Mouse (Mus musculus) limb, embryonic 15.5 days (tissue): ENCODE results near the gene C3ar1. TPM values are rescaled to one million over a fixed set of nuclear protein-coding genes. Genes with fewer than 3 reads are reported as not detected.

Source experiments
- ATAC-seq: fragments of 200-750 bp; cut with Nextera tagmentation; 2 replicates; pipeline ENCODE4 v1.8.0; 2017; ENCODE audit warnings: low read depth, moderate TSS enrichment; ENCODE audit not compliant: insufficient number of reproducible peaks, low FRiP score, low TSS enrichment
- H3K27ac ChIP-seq: fragments of 300-500 bp; sonication (generic); 2 replicates; pipeline ENCODE4 v1.5.1; 2015; ENCODE audit warnings: moderate library complexity, mild to moderate bottlenecking, inconsistent platforms
- H3K27me3 ChIP-seq: fragments of 300-500 bp; sonication (generic); 2 replicates; pipeline ENCODE4 v1.6.1; 2015; ENCODE audit warnings: inconsistent platforms
- H3K36me3 ChIP-seq: fragments of 300-500 bp; sonication (generic); 2 replicates; pipeline ENCODE4 v1.6.1; 2015; ENCODE audit warnings: inconsistent platforms
- H3K4me1 ChIP-seq: fragments of 300-500 bp; sonication (generic); 2 replicates; pipeline ENCODE4 v1.6.1; 2015; ENCODE audit warnings: inconsistent platforms
- H3K4me2 ChIP-seq: fragments of 300-500 bp; sonication (generic); 2 replicates; pipeline ENCODE4 v1.6.1; 2015; ENCODE audit warnings: mild to moderate bottlenecking, inconsistent platforms
- H3K4me3 ChIP-seq: fragments of 300-500 bp; sonication (generic); 2 replicates; pipeline ENCODE4 v1.5.1; 2015; ENCODE audit warnings: mild to moderate bottlenecking, inconsistent platforms
- H3K9ac ChIP-seq: fragments of 300-500 bp; sonication (generic); 2 replicates; pipeline ENCODE4 v1.6.1; 2015; ENCODE audit warnings: inconsistent platforms
- H3K9me3 ChIP-seq: fragments of 300-500 bp; sonication (generic); 2 replicates; pipeline ENCODE4 v1.6.1; 2016; ENCODE audit warnings: inconsistent platforms
- WGBS: fragments of 180-500 bp; shearing (Covaris S2); methylation state at CpG from one replicate; pipeline ENCODE4 v1.1.7; 2015; 5-methylcytosine and 5-hydroxymethylcytosine counted together
- polyA plus RNA-seq: library from polyadenylated mRNA; unstranded; fragments of >200 nt; fragmentation: Nextera tagmentation; extraction: Ambion mirVana; gene quantifications from 2 replicates; pipeline ENCODE4 v1.2.1, GENCODE M21; 2015

C3ar1 gene
- polyA plus RNA-seq, 1 experiment from 2014 or later, result 3.9 TPM

GRCm38 (mm10) chr6:122867914-122868313 is 12.0 kb upstream of the C3ar1 start:
- 58% methylated on average over 4 of the region's 4 CpGs for WGBS
- no peaks in the 10 kb centered on the region for H3K9me3 ChIP-seq
- no peaks in the 10 kb centered on the region for H3K36me3 ChIP-seq
- ATAC-seq, result no peak
- no peak overlapping the region for H3K4me2 ChIP-seq
- no peak overlapping the region for H3K9ac ChIP-seq
- no peak overlapping the region for H3K27ac ChIP-seq
- no peaks in the 10 kb centered on the region for H3K27me3 ChIP-seq
- H3K4me1 ChIP-seq, result no peaks in the 10 kb centered on the region
- no peak overlapping the region for H3K4me3 ChIP-seq

GRCm38 (mm10) chr6:122862871-122863270 is 6.9 kb upstream of the C3ar1 start:
- Histone ChIP-seq H3K9ac (no peak overlapping the region), H3K4me2 (no peak overlapping the region), H3K4me1 (no peaks in the 10 kb centered on the region), H3K36me3 (no peaks in the 10 kb centered on the region), H3K4me3 (no peak overlapping the region), H3K27ac (no peak overlapping the region), H3K27me3 (no peaks in the 10 kb centered on the region), H3K9me3 (no peaks in the 10 kb centered on the region)
- WGBS, result 82% methylated on average over 1 of the region's 1 CpGs
- no peak for ATAC-seq

DNA sequence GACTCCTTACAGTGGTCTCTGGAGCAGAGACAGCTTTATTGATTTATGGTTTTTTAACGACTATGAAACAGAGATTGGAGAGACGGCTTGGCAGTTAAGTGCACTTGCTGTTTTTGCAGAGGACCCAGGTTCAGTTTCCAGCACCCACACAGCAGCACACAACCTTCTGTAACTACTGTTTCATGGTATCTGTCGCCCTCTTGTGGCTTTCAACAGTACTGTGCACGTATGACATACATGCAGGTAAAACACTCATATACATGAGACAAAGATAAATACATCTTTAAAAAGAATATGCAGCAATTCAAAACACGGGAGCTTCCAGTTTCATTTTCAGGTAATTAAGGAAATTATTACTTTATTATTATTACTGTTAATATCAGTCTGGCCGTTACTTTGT is 6.5 kb upstream of the C3ar1 start:
- no peaks in the 10 kb centered on the region for H3K4me1 ChIP-seq
- no peak overlapping the region for H3K27ac ChIP-seq
- no peak overlapping the region for H3K4me2 ChIP-seq
- H3K4me3 ChIP-seq, result no peak overlapping the region
- WGBS, result 72% methylated on average over 6 of the region's 6 CpGs
- no peaks in the 10 kb centered on the region for H3K9me3 ChIP-seq
- H3K9ac ChIP-seq, result no peak overlapping the region
- no peaks in the 10 kb centered on the region for H3K36me3 ChIP-seq
- no peak for ATAC-seq
- H3K27me3 ChIP-seq, result no peaks in the 10 kb centered on the region

- Histone ChIP-seq H3K9ac (no peak overlapping the region), H3K36me3 (no peaks in the 10 kb centered on the region), H3K9me3 (no peaks in the 10 kb centered on the region), H3K4me3 (no peak overlapping the region), H3K27me3 (no peaks in the 10 kb centered on the region), H3K4me2 (no peak overlapping the region), H3K4me1 (no peaks in the 10 kb centered on the region), H3K27ac (no peak overlapping the region)
- ATAC-seq, result no peak
- WGBS, result 69% methylated on average over 12 of the region's 12 CpGs
Observed at GRCm38 (mm10) chr6:122854552-122854951, 1.4 kb downstream of the C3ar1 start.

GRCm38 (mm10) chr6:122852696-122853095 is 3.3 kb downstream of the C3ar1 start:
- Histone ChIP-seq H3K9ac (no peak overlapping the region), H3K9me3 (no peaks in the 10 kb centered on the region), H3K36me3 (no peaks in the 10 kb centered on the region), H3K4me2 (no peak overlapping the region), H3K4me3 (no peak overlapping the region), H3K4me1 (no peaks in the 10 kb centered on the region), H3K27ac (no peak overlapping the region), H3K27me3 (no peaks in the 10 kb centered on the region)
- WGBS, result 58% methylated on average over 2 of the region's 2 CpGs
- no peak for ATAC-seq

- Histone ChIP-seq H3K9ac (no peak overlapping the region), H3K4me2 (no peak overlapping the region), H3K36me3 (peaks cover 67% of the 10 kb centered on the region), H3K27ac (no peak overlapping the region), H3K27me3 (no peaks in the 10 kb centered on the region), H3K4me1 (no peaks in the 10 kb centered on the region), H3K9me3 (no peaks in the 10 kb centered on the region), H3K4me3 (no peak overlapping the region)
- 66% methylated on average over 6 of the region's 6 CpGs for WGBS
- ATAC-seq, result no peak
Observed at GRCm38 (mm10) chr6:122843759-122844158, 12.2 kb downstream of the C3ar1 start.

DNA sequence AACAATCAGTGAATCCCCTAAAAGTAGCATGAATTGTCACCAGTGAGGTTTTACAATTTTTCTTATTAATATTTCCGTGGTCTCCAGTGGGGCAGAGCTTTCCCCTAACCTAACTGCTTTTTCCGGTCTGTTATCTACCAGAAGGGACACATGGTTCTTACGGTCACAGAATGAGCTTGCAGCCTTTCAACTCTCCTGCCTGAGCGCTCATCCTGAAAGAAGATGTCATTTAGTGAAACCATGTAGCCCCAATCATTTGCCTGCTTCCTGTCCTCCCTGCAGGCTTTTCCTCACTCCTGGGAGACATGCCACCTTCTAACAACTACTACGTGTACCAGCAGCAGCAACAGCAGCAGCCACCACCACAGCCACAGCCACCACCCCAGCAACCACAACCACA is 18.4 kb downstream of the C3ar1 start:
- WGBS, result 90% methylated on average over 5 of the region's 5 CpGs
- H3K4me1 ChIP-seq, result no peaks in the 10 kb centered on the region

DNA sequence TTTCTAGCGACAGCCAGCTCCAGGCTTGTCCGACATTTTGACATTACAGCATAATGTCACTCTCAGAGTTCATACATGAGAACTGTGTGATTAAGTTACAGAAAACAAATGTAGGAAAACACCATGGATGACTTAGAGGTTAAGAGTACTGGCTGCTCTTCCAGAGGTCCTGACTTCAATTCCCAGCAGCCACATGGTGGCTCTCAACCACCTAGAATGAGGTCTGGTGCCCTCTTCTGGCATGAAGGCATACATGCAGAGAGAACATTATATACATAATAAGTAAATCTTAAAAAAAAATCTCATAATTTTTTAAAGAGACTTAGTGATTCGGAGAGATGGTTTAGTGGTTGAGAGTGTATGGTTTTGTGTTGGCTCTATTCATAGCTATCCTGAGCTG is 19.0 kb downstream of the C3ar1 start:
- Histone ChIP-seq H3K27me3 (no peaks in the 10 kb centered on the region), H3K4me2 (no peak overlapping the region), H3K4me1 (no peaks in the 10 kb centered on the region), H3K27ac (no peak overlapping the region), H3K9ac (no peak overlapping the region), H3K36me3 (peaks cover 96% of the 10 kb centered on the region), H3K4me3 (no peak overlapping the region), H3K9me3 (no peaks in the 10 kb centered on the region)
- no peak for ATAC-seq
- WGBS, result 93% methylated on average over 3 of the region's 3 CpGs

More for the DNA sequence above, 18.4 kb downstream of the C3ar1 start:
- H3K27me3 ChIP-seq, result no peaks in the 10 kb centered on the region
- no peak overlapping the region for H3K4me3 ChIP-seq
- no peaks in the 10 kb centered on the region for H3K9me3 ChIP-seq
- H3K36me3 ChIP-seq, result peaks cover 90% of the 10 kb centered on the region
- no peak for ATAC-seq
- H3K9ac ChIP-seq, result no peak overlapping the region
- no peak overlapping the region for H3K4me2 ChIP-seq
- no peak overlapping the region for H3K27ac ChIP-seq

GRCm38 (mm10) chr6:122834365-122834764 is 21.6 kb downstream of the C3ar1 start:
- Histone ChIP-seq H3K27me3 (no peaks in the 10 kb centered on the region), H3K9ac (no peak overlapping the region)
- WGBS, result 72% methylated on average over 4 of the region's 4 CpGs

GRCm38 (mm10) chr6:122832880-122833279 is 23.1 kb downstream of the C3ar1 start:
- WGBS, result 70% methylated on average over 7 of the region's 7 CpGs

More at GRCm38 (mm10) chr6:122834365-122834764, 21.6 kb downstream of the C3ar1 start:
- H3K36me3 ChIP-seq, result peaks cover 91% of the 10 kb centered on the region
- H3K4me1 ChIP-seq, result no peaks in the 10 kb centered on the region
- H3K4me3 ChIP-seq, result no peak overlapping the region
- ATAC-seq, result no peak
- H3K27ac ChIP-seq, result no peak overlapping the region
- H3K4me2 ChIP-seq, result no peak overlapping the region
- H3K9me3 ChIP-seq, result no peaks in the 10 kb centered on the region

DNA sequence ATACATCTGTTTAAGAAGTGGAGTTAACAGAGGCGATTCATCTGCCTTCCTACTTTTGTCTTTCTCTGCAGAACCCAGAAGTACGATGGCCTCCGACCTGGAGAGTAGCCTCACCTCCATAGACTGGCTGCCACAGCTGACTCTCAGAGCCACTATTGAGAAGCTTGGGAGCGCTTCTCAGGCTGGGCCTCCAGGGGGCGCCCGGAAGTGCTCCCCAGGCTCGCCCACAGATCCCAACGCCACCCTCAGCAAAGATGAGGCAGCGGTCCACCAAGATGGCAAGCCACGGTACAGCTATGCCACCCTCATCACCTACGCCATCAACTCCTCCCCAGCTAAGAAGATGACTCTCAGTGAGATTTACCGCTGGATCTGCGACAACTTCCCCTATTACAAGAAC is 27.9 kb downstream of the C3ar1 start:
- H3K4me3 ChIP-seq, result no peak overlapping the region
- H3K27me3 ChIP-seq, result no peaks in the 10 kb centered on the region
- H3K27ac ChIP-seq, result no peak overlapping the region
- H3K4me1 ChIP-seq, result peaks cover 26% of the 10 kb centered on the region
- no peaks in the 10 kb centered on the region for H3K9me3 ChIP-seq
- 52% methylated on average over 13 of the region's 13 CpGs for WGBS
- H3K36me3 ChIP-seq, result peaks cover 43% of the 10 kb centered on the region
- no peak overlapping the region for H3K9ac ChIP-seq
- no peak overlapping the region for H3K4me2 ChIP-seq
- ATAC-seq, result no peak

More at GRCm38 (mm10) chr6:122832880-122833279, 23.1 kb downstream of the C3ar1 start:
- no peak overlapping the region for H3K9ac ChIP-seq
- H3K4me1 ChIP-seq, result no peaks in the 10 kb centered on the region
- no peak for ATAC-seq
- H3K4me2 ChIP-seq, result no peak overlapping the region
- no peaks in the 10 kb centered on the region for H3K9me3 ChIP-seq
- no peak overlapping the region for H3K27ac ChIP-seq
- H3K4me3 ChIP-seq, result no peak overlapping the region
- H3K27me3 ChIP-seq, result no peaks in the 10 kb centered on the region
- H3K36me3 ChIP-seq, result peaks cover 89% of the 10 kb centered on the region

DNA sequence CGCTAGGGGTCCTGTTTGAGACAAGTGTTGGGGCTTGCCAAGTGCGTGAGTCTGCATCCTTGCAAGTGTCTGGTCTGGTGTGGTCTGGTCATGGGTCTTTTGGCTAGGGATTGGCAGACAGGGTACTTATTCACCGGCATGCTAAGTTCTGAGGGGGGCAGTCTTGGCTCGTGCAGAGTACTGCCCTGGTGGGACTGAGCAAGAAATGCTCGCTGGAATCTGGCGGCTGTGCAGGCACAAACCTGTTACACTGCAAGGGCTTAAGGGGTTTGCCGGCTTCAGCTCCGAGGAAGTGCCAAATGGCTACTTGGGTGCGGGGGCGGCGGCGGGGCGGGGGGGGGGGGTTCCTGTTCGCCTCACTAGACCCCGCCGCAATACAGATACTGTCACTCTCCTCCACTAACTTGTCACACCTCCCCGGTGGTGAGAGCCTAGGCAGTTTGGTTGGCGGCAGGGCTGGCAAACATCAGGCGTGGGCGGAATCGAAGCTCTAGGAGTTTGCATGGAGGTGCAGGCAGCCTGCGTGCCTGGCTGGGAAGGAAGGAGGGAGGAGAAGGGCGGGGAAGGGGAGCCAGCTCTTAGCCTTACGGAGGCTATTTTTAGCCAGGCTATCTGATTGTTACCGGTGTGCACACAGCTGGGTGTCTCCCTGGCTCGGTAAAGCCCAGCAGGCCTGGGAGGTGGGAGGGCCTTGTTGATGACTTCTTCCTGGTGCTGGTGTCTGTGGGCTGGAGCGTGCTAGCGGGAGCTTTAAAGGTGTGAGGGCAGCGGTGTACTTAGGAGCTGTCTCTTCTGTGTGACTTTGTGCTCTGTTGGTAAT is 29.8 kb downstream of the C3ar1 start:
- Histone ChIP-seq H3K9ac (peak overlapping the region; percentile 20; the same call in 1 of the 2 replicates), H3K4me1 (peaks cover 43% of the 10 kb centered on the region), H3K36me3 (peaks cover 27% of the 10 kb centered on the region), H3K27ac (peak overlapping the region; percentile 69), H3K4me2 (peak overlapping the region; percentile 78), H3K4me3 (peak overlapping the region; percentile 39), H3K27me3 (no peaks in the 10 kb centered on the region), H3K9me3 (no peaks in the 10 kb centered on the region)
- WGBS, result 2% methylated on average over 29 of the region's 29 CpGs
- ATAC-seq, result peak; percentile 62
